Mouse (Mus musculus) stomach, embryonic 14.5 days (tissue): ENCODE results near the gene Fam183b. TPM values are rescaled to one million over a fixed set of nuclear protein-coding genes. Genes with fewer than 3 reads are reported as not detected.
"Not testable (repeated sequence)": the region's sequence is repeated elsewhere in the genome, so short reads cannot be mapped to it uniquely, and the experiment has no call there.

Experiments used
- ATAC-seq: fragments of 200-750 bp; cut with Nextera tagmentation; 2 replicates; pipeline ENCODE4 v1.8.0; 2017; ENCODE audit warnings: low read depth, moderate TSS enrichment; ENCODE audit not compliant: insufficient number of reproducible peaks, insufficient read depth, low FRiP score
- H3K27ac ChIP-seq: fragments of 300-500 bp; sonication (generic); 2 replicates; pipeline ENCODE4 v1.5.1; 2014; ENCODE audit warnings: mild to moderate bottlenecking, low read length, moderate library complexity, mixed read lengths
- H3K27me3 ChIP-seq: fragments of 300-500 bp; sonication (generic); 2 replicates; pipeline ENCODE4 v1.6.1; 2014; ENCODE audit warnings: low read length, control low read depth, mixed read lengths; ENCODE audit not compliant: control insufficient read depth, insufficient read depth
- H3K36me3 ChIP-seq: fragments of 300-500 bp; sonication (generic); 2 replicates; pipeline ENCODE4 v1.6.1; 2014; ENCODE audit warnings: mild to moderate bottlenecking, control low read depth, low read length, moderate library complexity, mixed read lengths; ENCODE audit not compliant: control insufficient read depth, insufficient read depth
- H3K4me1 ChIP-seq: fragments of 300-500 bp; sonication (generic); 2 replicates; pipeline ENCODE4 v1.6.1; 2014; ENCODE audit warnings: low read length, control low read depth, mixed read lengths; ENCODE audit not compliant: control insufficient read depth, insufficient read depth
- H3K4me2 ChIP-seq: fragments of 300-500 bp; sonication (generic); replicated peaks from 2 replicates; pipeline ENCODE4 v1.6.1; 2014; ENCODE audit warnings: low read depth, low read length, control low read depth
- H3K4me3 ChIP-seq: fragments of 300-500 bp; sonication (generic); 2 replicates; pipeline ENCODE4 v1.5.1; 2014; ENCODE audit warnings: low read depth, low read length, control low read depth
- H3K9ac ChIP-seq: fragments of 300-500 bp; sonication (generic); replicated peaks from 2 replicates; pipeline ENCODE4 v1.6.1; 2014; ENCODE audit warnings: low read depth, mild to moderate bottlenecking, control low read depth, low read length, moderate library complexity, mixed read lengths
- H3K9me3 ChIP-seq: fragments of 300-500 bp; sonication (generic); 2 replicates; pipeline ENCODE4 v1.6.1; 2016; ENCODE audit warnings: low read depth, low read length, control low read depth; ENCODE audit not compliant: control insufficient read depth
- WGBS: fragments of 180-500 bp; shearing (Covaris S2); extraction: QIAGEN DNeasy Blood & Tissue Kit; methylation state at CpG from one replicate; pipeline ENCODE4 v1.1.7; 2014; 5-methylcytosine and 5-hydroxymethylcytosine counted together
- polyA plus RNA-seq: library from polyadenylated mRNA; unstranded; fragments of >200 nt; fragmentation: Nextera tagmentation; extraction: Ambion mirVana; gene quantifications from 2 replicates; pipeline ENCODE4 v1.2.1, GENCODE M21; 2014

The Fam183b gene
- polyA plus RNA-seq, 1 experiment from 2014 or later: 8.7 TPM

GRCm38 (mm10) chr11:58815676-58816075, 13.9 kb upstream of the Fam183b start:
- H3K4me1 ChIP-seq: no peaks in the 10 kb centered on the region
- 81% methylated on average over 1 of the region's 1 CpGs for WGBS
- no peak for ATAC-seq
- no peak overlapping the region for H3K4me3 ChIP-seq
- H3K27ac ChIP-seq: no peak overlapping the region
- no peaks in the 10 kb centered on the region for H3K9me3 ChIP-seq
- H3K27me3 ChIP-seq: no peaks in the 10 kb centered on the region
- H3K36me3 ChIP-seq: no peaks in the 10 kb centered on the region
- no peak overlapping the region for H3K4me2 ChIP-seq
- no peak overlapping the region for H3K9ac ChIP-seq

- not testable (repeated sequence) for H3K36me3 ChIP-seq, H3K27ac ChIP-seq, H3K4me2 ChIP-seq, H3K4me3 ChIP-seq, H3K27me3 ChIP-seq, ATAC-seq, H3K4me1 ChIP-seq, H3K9me3 ChIP-seq, H3K9ac ChIP-seq
- 44% methylated on average over 1 of the region's 1 CpGs for WGBS
Observed at GRCm38 (mm10) chr11:58814700-58815099, 12.9 kb upstream of the Fam183b start, which contains the start of gene Olfr313. Gene Olfr313, plus strand, starts transcription at chr11:58815000.

- Histone ChIP-seq H3K4me2 (no peak overlapping the region), H3K4me3 (no peak overlapping the region), H3K4me1 (no peaks in the 10 kb centered on the region), H3K9me3 (no peaks in the 10 kb centered on the region), H3K36me3 (no peaks in the 10 kb centered on the region), H3K27ac (no peak overlapping the region), H3K9ac (no peak overlapping the region), H3K27me3 (no peaks in the 10 kb centered on the region)
- no peak for ATAC-seq
- WGBS: 3% methylated on average over 1 of the region's 1 CpGs
Observed at GRCm38 (mm10) chr11:58812001-58812400, 10.2 kb upstream of the Fam183b start.

GRCm38 (mm10) chr11:58804393-58804792, 2.6 kb upstream of the Fam183b start:
- peaks cover 12% of the 10 kb centered on the region for H3K4me1 ChIP-seq
- peak; percentile 46 for ATAC-seq
- H3K9ac ChIP-seq: no peak overlapping the region
- H3K9me3 ChIP-seq: no peaks in the 10 kb centered on the region
- H3K36me3 ChIP-seq: no peaks in the 10 kb centered on the region
- H3K4me2 ChIP-seq: no peak overlapping the region
- WGBS: 12% methylated on average over 2 of the region's 2 CpGs
- H3K27ac ChIP-seq: peak overlapping the region; percentile 30; the same call in 1 of the 2 replicates
- no peak overlapping the region for H3K4me3 ChIP-seq
- no peaks in the 10 kb centered on the region for H3K27me3 ChIP-seq

GRCm38 (mm10) chr11:58803871-58804270, 2.1 kb upstream of the Fam183b start:
- Histone ChIP-seq H3K27me3 (no peaks in the 10 kb centered on the region), H3K4me1 (peaks cover 12% of the 10 kb centered on the region), H3K9ac (no peak overlapping the region), H3K9me3 (no peaks in the 10 kb centered on the region), H3K4me3 (no peak overlapping the region), H3K4me2 (no peak overlapping the region), H3K27ac (no peak overlapping the region), H3K36me3 (no peaks in the 10 kb centered on the region)
- no peak; the same call in 1 of the 2 replicates for ATAC-seq
- 39% methylated on average over 4 of the region's 4 CpGs for WGBS

- Histone ChIP-seq H3K27ac (no peak overlapping the region), H3K4me3 (no peak overlapping the region), H3K27me3 (no peaks in the 10 kb centered on the region), H3K4me2 (no peak overlapping the region), H3K9ac (no peak overlapping the region), H3K36me3 (no peaks in the 10 kb centered on the region), H3K9me3 (no peaks in the 10 kb centered on the region), H3K4me1 (peaks cover 12% of the 10 kb centered on the region)
- 73% methylated on average over 5 of the region's 5 CpGs for WGBS
- no peak for ATAC-seq
Observed at GRCm38 (mm10) chr11:58799747-58800146, 2.0 kb downstream of the Fam183b start.

GRCm38 (mm10) chr11:58796850-58797249, 4.9 kb downstream of the Fam183b start:
- Histone ChIP-seq H3K27ac (no peak overlapping the region), H3K4me3 (no peak overlapping the region), H3K4me2 (no peak overlapping the region), H3K9me3 (no peaks in the 10 kb centered on the region), H3K36me3 (no peaks in the 10 kb centered on the region), H3K9ac (no peak overlapping the region), H3K4me1 (peaks cover 4% of the 10 kb centered on the region), H3K27me3 (no peaks in the 10 kb centered on the region)
- ATAC-seq: no peak
- WGBS: 80% methylated on average over 7 of the region's 7 CpGs

- Histone ChIP-seq H3K9ac (no peak overlapping the region), H3K4me1 (no peaks in the 10 kb centered on the region), H3K27me3 (no peaks in the 10 kb centered on the region), H3K27ac (no peak overlapping the region), H3K9me3 (no peaks in the 10 kb centered on the region), H3K36me3 (no peaks in the 10 kb centered on the region), H3K4me2 (no peak overlapping the region), H3K4me3 (no peak overlapping the region)
- no peak for ATAC-seq
- WGBS: 92% methylated on average over 2 of the region's 2 CpGs
Observed at GRCm38 (mm10) chr11:58795856-58796255, 5.9 kb downstream of the Fam183b start.

- H3K27ac ChIP-seq: no peak overlapping the region
- H3K4me2 ChIP-seq: no peak overlapping the region
- H3K9ac ChIP-seq: no peak overlapping the region
- no peaks in the 10 kb centered on the region for H3K27me3 ChIP-seq
- no peak overlapping the region for H3K4me3 ChIP-seq
- no peaks in the 10 kb centered on the region for H3K4me1 ChIP-seq
- 71% methylated on average over 6 of the region's 6 CpGs for WGBS
- no peak for ATAC-seq
- H3K9me3 ChIP-seq: no peaks in the 10 kb centered on the region
- H3K36me3 ChIP-seq: no peaks in the 10 kb centered on the region
Observed at GRCm38 (mm10) chr11:58790646-58791045, 11.1 kb downstream of the Fam183b start.
